Mouse (Mus musculus): Measurements from ENCODE around the gene Bzw2. TPM values are rescaled to one million over a fixed set of nuclear protein-coding genes. Genes with fewer than 3 reads are reported as not detected.
A peak's percentile ranks its signal among the peaks of the same experiment; 100 is the strongest.

Gene Bzw2
- polyA plus RNA-seq, 1 experiment from 2014 or later, result 241 TPM

- no peak overlapping the region for H3K4me3 ChIP-seq
- H3K4me1 ChIP-seq, result peaks cover 8% of the 10 kb centered on the region
- H3K9me3 ChIP-seq, result no peaks in the 10 kb centered on the region
- H3K27ac ChIP-seq, result no peak overlapping the region
- H3K27me3 ChIP-seq (ENCODE audit: insufficient read depth, poor library complexity, severe bottlenecking), result no peaks in the 10 kb centered on the region
- WGBS, result 17% methylated on average over 5 of the region's 5 CpGs
- no peaks in the 10 kb centered on the region for H3K36me3 ChIP-seq
- no peak for DNase-seq (ENCODE audit: low spot score)
Measured at GRCm38 (mm10) chr12:36046196-36046595, 111.7 kb downstream of the Bzw2 start.

- no peak for DNase-seq (ENCODE audit: low spot score)
- no peaks in the 10 kb centered on the region for H3K36me3 ChIP-seq
- no peaks in the 10 kb centered on the region for H3K27me3 ChIP-seq (ENCODE audit: insufficient read depth, poor library complexity, severe bottlenecking)
- 84% methylated on average over 2 of the region's 2 CpGs for WGBS
- no peak overlapping the region for H3K27ac ChIP-seq
- peaks cover 18% of the 10 kb centered on the region for H3K4me1 ChIP-seq
- H3K4me3 ChIP-seq, result no peak overlapping the region
- H3K9me3 ChIP-seq, result no peaks in the 10 kb centered on the region
Measured at GRCm38 (mm10) chr12:36044691-36045090, 113.2 kb downstream of the Bzw2 start.

- WGBS, result under 1% methylated on average over 35 of the region's 35 CpGs
- peaks cover 20% of the 10 kb centered on the region for H3K4me1 ChIP-seq
- H3K27ac ChIP-seq, result peak within 1 kb of the TSS; percentile 94
- peak; percentile 96 for DNase-seq (ENCODE audit: low spot score)
- H3K4me3 ChIP-seq, result peak within 1 kb of the TSS; percentile 95
- no peaks in the 10 kb centered on the region for H3K27me3 ChIP-seq (ENCODE audit: insufficient read depth, poor library complexity, severe bottlenecking)
- H3K36me3 ChIP-seq, result no peaks in the 10 kb centered on the region
- no peaks in the 10 kb centered on the region for H3K9me3 ChIP-seq
Measured at GRCm38 (mm10) chr12:36042348-36042778, 115.5 kb downstream of the Bzw2 start, which contains the start of gene Tspan13. Tspan13 (minus strand) TSS chr12:36042500.

Other genes starting within 250 kb of the Bzw2 start
- gene Agr3, start 232.5 kb downstream of the Bzw2 start, polyA plus RNA-seq (2016; fragmentation: Nextera tagmentation; extraction: Ambion mirVana), result not detected in 2 replicates
- gene Agr2, start 165.2 kb downstream of the Bzw2 start, polyA plus RNA-seq (2016; fragmentation: Nextera tagmentation; extraction: Ambion mirVana), result not detected in 2 replicates
- 72.7 and 75.8 TPM in 2 replicates for gene Tspan13, start 115.6 kb downstream of the Bzw2 start, polyA plus RNA-seq (2016; fragmentation: Nextera tagmentation; extraction: Ambion mirVana)
- 24.1 and 27.0 TPM in 2 replicates for gene Ankmy2, start 966 bp downstream of the Bzw2 start, polyA plus RNA-seq (2016; fragmentation: Nextera tagmentation; extraction: Ambion mirVana)
- gene Lrrc72, start 95.3 kb upstream of the Bzw2 start, polyA plus RNA-seq (2016; fragmentation: Nextera tagmentation; extraction: Ambion mirVana), result not detected in 2 replicates
- 1.4 and 4.9 TPM in 2 replicates for gene Sostdc1, start 156.1 kb upstream of the Bzw2 start, polyA plus RNA-seq (2016; fragmentation: Nextera tagmentation; extraction: Ambion mirVana)
- gene Ispd, start 223.4 kb upstream of the Bzw2 start, polyA plus RNA-seq (2016; fragmentation: Nextera tagmentation; extraction: Ambion mirVana), result 9.9 and 10.2 TPM in 2 replicates
- gene D630036H23Rik, start 224.1 kb upstream of the Bzw2 start, polyA plus RNA-seq (2016; fragmentation: Nextera tagmentation; extraction: Ambion mirVana), result 0.62 and 0.88 TPM in 2 replicates